Mouse (Mus musculus) lung, adult 2 months (tissue): Measurements from ENCODE around the gene Mmp24.

ENCODE experiments used
- CTCF ChIP-seq: fragments of 200-500 bp; IDR thresholded peaks from 2 replicates; pipeline ENCODE4 v1.5.1; 2011; ENCODE audit warnings: mild to moderate bottlenecking, low read length, control low read depth; ENCODE audit not compliant: insufficient read depth
- POLR2A ChIP-seq: fragments of 200-500 bp; IDR thresholded peaks from 2 replicates; pipeline ENCODE4 v1.6.1; 2011; ENCODE audit warnings: low read depth, mild to moderate bottlenecking, control low read depth, low read length, borderline replicate concordance; ENCODE audit errors: extremely low read depth

DNA sequence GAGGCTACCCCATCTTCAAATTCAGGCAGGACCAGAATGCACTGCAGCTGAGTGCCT lies 44.1 kb downstream of the Mmp24 start, which contains the start of gene BC029722:
- TF ChIP-seq POLR2A (no peak), CTCF (no peak)
